Mouse (Mus musculus) CH12.LX (cell line): Measurements from ENCODE around the gene Rho.

ENCODE experiments used
- CTCF ChIP-seq, 2 experiments: IDR thresholded peaks in 1 of 2; conservative IDR thresholded peaks in 1 of 2; 2 replicates each; pipeline ENCODE4 v1.5.1; 2011 to 2012; ENCODE audit warnings: low read depth in 2 of 2, low read length in 2 of 2, improper control_type of control experiment in 1 of 2, inconsistent platforms in 1 of 2, mild to moderate bottlenecking in 1 of 2, moderate library complexity in 1 of 2
- EP300 ChIP-seq: IDR thresholded peaks from 2 replicates; pipeline ENCODE4 v1.6.1; 2011; ENCODE audit warnings: low read length, improper control_type of control experiment
- HCFC1 ChIP-seq: IDR thresholded peaks from 2 replicates; pipeline ENCODE4 v1.6.1; 2012; ENCODE audit warnings: low read depth, mild to moderate bottlenecking, inconsistent platforms, low read length, improper control_type of control experiment
- JUND ChIP-seq: conservative IDR thresholded peaks from 2 replicates; pipeline ENCODE4 v1.6.1; 2011; ENCODE audit warnings: low read depth, low read length, improper control_type of control experiment
- MAFK ChIP-seq: IDR thresholded peaks from 2 replicates; pipeline ENCODE4 v1.6.1; 2011; ENCODE audit warnings: low read length, improper control_type of control experiment; ENCODE audit not compliant: insufficient replicate concordance
- MAX ChIP-seq: IDR thresholded peaks from 2 replicates; pipeline ENCODE4 v1.6.1; 2011; ENCODE audit warnings: low read length, improper control_type of control experiment
- POLR2A ChIP-seq: IDR thresholded peaks from 2 replicates; pipeline ENCODE4 v1.6.1; 2011; ENCODE audit warnings: low read depth, mild to moderate bottlenecking, improper control_type of control experiment, low read length
- UBTF ChIP-seq: IDR thresholded peaks from 2 replicates; pipeline ENCODE4 v1.6.1; 2012; ENCODE audit warnings: low read depth, mild to moderate bottlenecking, inconsistent platforms, low read length, improper control_type of control experiment, moderate library complexity
- USF1 ChIP-seq: IDR thresholded peaks from 2 replicates; pipeline ENCODE4 v1.6.1; 2014; ENCODE audit warnings: low read depth, mild to moderate bottlenecking, inconsistent platforms, low read length, improper control_type of control experiment

GRCm38 (mm10) chr6:115957681-115958080 lies 26.1 kb downstream of the Rho start:
- TF ChIP-seq POLR2A (no peak), CTCF (conservative IDR thresholded peaks at IDR 0.05 in 1 of 2, IDR thresholded peaks at IDR 0.05 in 1 of 2; ENCODE audit: low read depth in 2 of 2, low read length in 2 of 2) (no peak), EP300 (no peak), MAFK (no peak), UBTF (no peak), JUND (no peak), HCFC1 (no peak), USF1 (no peak), MAX (no peak)
